Mouse (Mus musculus): Measurements from ENCODE around the gene Lpar3.

The Lpar3 gene

DNA sequence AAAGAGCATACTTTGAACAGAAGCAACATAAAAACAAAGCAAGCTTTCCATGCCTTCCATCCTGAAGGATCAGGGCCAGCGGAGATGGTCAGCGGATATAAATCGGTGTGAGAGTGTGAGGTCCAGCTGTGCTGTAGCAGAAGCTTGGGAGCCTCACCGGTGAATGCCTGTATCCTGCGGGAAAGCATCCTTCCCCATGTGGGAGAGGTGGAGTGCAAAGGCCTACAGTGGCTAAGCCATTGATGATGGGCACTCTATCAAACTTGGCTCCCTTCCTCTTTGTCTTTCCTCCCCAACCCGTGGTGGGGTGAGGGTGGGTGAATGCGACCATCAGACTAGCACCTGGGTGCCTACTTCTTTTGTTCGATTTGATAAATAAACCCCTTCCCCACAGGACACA, 88.8 kb downstream of the Lpar3 start:
- no peak for DNase-seq (ENCODE audit: low spot score)

DNA sequence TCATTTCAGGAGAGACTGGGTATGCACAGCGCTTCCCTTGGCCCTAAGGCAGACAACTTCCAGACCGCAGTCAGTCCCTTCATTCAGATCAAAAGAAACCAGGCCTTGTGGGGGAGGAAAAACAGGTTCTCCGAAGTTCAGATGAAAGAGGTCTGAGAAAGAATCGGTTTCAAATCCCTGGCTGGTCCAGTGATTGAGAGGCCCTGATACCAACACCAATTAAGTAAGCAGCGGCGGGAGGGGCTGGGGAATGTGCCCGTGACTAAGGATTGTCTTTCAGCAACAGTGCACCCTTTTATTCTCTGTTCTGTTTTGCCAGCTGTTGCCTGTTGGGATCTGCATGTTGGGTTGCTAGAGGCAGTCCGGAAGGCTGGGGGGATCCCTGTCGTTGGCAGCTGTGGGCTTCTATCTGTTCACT, 90.4 kb downstream of the Lpar3 start:
- DNase-seq (ENCODE audit: low spot score): peak; percentile 68

- no peak for DNase-seq (ENCODE audit: low spot score)
Measured at GRCm38 (mm10) chr3:146315414-146315813, 94.7 kb downstream of the Lpar3 start.

DNA sequence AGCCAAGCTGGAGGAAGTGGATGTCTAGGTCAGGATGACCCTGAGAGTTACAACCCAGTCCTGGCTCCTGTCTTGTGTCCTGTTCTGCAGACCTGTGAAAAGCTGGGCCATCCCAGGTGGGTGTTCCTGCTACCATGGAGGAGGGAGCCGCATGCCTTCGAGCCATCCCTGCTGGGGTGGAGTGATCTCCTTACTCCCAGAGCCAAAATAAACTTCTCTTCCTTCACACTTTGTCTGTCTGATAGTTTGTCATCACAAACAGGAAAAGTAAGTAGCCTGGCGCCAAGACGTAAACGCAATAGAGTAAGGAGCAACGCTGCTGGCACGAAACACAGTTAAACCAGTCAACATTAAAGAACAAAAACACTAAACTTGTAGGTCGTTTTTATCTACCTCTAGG, 95.5 kb downstream of the Lpar3 start:
- no peak for DNase-seq (ENCODE audit: low spot score)

GRCm38 (mm10) chr3:146317366-146317765, 96.6 kb downstream of the Lpar3 start:
- no peak for DNase-seq (ENCODE audit: low spot score)

- no peak for DNase-seq (ENCODE audit: low spot score)
Measured at GRCm38 (mm10) chr3:146317911-146318310, 97.1 kb downstream of the Lpar3 start.

- peak; percentile 55 for DNase-seq (ENCODE audit: low spot score)
Measured at GRCm38 (mm10) chr3:146318520-146318938, 97.8 kb downstream of the Lpar3 start.

GRCm38 (mm10) chr3:146318987-146319386, 98.2 kb downstream of the Lpar3 start:
- peak; percentile 24 for DNase-seq (ENCODE audit: low spot score)

GRCm38 (mm10) chr3:146319503-146319902, 98.7 kb downstream of the Lpar3 start:
- DNase-seq (ENCODE audit: low spot score): no peak

DNA sequence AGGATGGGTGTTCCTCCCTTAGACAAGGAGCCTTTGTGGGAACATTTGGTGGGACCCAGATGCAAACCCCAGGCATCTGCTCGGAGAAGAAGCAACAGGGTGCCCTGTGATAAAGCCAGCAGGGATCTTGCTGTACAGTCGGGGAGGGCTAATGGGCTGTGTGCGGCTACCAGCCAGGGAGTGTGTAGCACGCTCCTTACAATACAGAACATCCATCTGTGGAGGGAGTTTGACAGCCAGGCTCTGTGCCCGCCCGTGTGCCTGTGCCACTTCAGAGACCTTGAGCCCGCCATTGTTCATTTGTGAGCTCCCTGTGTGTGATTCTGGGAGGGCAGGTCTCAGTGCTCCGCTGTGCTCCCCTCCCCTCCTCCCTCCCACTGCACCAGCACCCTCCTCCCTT, 104.2 kb downstream of the Lpar3 start:
- DNase-seq (ENCODE audit: low spot score): no peak

DNA sequence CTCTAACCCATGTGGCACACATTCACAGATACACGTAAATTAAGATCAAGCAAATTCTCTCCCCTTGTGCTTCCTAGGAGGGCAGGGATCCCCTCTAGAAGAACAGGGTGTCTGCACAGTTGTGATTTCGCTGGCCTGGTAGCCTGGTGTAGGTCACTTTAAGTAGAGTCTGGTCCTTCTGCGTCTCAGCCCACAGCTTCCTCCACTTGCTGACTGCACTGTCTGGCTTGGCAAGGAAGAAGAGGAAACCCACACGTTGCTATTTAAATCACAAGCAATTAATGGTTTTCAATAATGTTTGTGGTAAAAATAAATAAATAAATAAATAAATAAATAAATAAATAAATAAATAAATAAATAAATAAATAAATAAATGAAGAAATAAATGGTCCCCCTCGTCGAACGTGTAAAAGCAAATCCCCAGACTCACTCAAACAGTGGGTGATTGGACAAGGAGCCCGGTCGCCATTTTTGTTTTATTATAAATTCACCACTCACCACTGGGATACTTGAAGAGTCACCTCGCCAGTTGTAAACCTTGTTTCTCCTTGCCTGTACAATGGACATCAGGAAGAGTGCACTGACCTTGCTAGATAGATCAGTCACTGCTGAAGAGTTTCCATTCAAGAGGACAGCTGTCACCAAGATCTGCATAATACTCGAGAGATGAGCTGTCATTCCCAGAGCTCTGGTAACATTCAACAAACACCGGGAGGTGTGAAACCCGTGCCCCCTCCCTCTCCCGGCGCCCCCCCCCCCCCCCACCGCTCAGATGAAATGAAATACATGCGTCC, 106.2 kb downstream of the Lpar3 start:
- DNase-seq (ENCODE audit: low spot score): no peak

DNA sequence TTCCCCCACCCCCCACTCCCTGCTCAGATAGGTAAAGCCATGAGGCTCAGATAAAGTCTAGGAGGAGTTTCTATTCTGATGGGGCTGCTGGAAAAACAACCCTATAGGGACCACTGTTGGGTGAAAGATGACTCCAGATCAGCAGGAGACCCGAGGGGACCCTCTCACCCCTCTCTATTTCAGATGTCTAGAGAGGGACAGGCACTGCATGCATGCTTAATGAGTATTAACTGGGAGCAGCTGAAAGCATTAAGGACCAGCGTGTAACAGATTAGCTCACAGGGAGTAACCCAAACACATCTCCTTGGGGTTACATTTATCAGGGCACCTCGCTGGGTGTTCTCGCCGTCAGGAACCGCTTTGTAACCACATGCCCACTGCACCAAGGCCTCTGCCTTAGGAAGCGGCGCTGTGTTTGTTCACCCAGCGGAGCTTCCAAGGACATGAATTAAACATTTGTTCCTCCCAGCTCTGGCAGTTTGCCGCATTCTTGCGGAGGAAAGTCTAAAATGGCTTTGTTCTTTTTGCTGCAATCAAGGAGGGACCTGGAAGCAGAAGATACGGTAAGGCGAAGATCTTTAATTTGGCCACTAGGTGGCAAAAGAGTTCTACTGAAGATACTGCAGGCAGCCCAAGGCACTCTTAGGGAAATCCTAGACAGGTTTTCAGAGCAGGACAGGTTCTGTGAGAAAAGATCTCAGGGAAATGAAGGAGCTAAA, 106.9 kb downstream of the Lpar3 start:
- DNase-seq (ENCODE audit: low spot score): peak; percentile 88

- peak; percentile 65 for DNase-seq (ENCODE audit: low spot score)
Measured at GRCm38 (mm10) chr3:146328749-146329148, 108.0 kb downstream of the Lpar3 start.

DNA sequence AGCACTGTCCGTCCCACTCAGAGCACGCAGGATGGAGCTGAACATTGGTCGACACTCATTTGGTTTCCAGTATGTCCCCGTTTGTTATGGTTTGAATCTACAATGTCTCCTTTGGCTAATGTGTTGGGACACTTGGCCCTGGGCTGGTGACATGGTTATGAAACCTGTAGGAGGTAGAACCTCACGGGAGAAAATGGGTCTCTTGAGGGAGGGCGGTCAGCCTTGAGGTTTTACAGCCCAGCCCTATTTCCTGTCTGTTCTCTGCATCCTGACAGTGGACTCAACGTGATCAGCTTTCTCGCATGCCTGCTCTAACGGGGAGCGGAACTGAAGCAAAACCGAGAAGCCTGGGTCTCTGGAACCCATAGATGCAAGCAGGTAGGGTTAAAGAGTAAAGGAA, 111.1 kb downstream of the Lpar3 start:
- no peak for DNase-seq (ENCODE audit: low spot score)

DNA sequence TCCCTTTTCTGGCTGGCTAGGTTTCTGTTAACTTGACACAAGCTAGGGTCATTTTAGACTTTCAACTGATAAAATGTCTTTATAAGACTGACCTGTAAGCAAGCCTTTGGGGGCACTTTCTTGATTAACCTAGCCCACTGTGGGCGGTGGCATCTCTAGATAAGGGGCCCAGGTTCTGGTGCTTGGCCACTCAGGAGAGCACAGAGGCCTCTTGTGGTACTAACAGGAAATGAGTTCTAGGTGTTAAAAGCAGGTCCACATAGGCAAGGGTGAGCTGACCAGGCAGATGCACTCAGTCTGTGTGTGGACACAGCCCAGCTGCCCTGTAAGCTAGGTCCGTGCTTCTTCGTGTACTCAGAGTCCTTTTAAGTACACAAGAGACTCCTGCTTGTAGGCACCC, 112.5 kb downstream of the Lpar3 start:
- no peak for DNase-seq (ENCODE audit: low spot score)

DNA sequence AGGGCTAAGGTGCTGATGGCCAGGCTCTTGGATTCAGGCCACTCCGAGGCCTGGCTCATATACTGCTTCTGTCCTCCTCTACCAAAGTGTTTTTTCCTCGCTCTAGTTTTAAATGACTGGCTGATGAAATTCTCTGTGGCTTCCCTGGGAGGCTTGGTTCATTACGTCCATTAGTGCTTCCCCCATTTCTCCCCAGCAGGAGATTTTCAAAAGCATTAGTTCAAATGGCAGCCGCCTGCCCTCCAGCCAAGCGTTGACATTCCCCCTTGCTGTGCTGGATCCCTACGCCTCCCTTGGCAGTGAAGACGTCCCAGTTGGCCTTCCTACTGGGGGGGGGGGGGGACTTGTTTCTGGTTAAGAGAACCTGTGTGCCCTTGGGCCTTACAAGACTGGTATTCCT, 113.3 kb downstream of the Lpar3 start:
- DNase-seq (ENCODE audit: low spot score): no peak

All from embryo, embryonic 10 days (tissue).